Mouse (Mus musculus) bone marrow, adult 2 months (tissue): Measurements from ENCODE around the gene Mall. TPM values are rescaled to one million over a fixed set of nuclear protein-coding genes. Genes with fewer than 3 reads are reported as not detected.

Source experiments
- H3K27ac ChIP-seq: fragments of 200-500 bp; 2 replicates; pipeline ENCODE4 v1.5.1; 2012; ENCODE audit warnings: low read depth, mild to moderate bottlenecking, control low read depth, inconsistent platforms, low read length; ENCODE audit not compliant: control insufficient read depth, poor library complexity, insufficient read depth
- H3K4me1 ChIP-seq: fragments of 200-500 bp; 2 replicates; pipeline ENCODE4 v1.6.1; 2011; ENCODE audit warnings: low read length; ENCODE audit not compliant: control insufficient read depth, insufficient read depth
- H3K4me3 ChIP-seq: fragments of 200-500 bp; replicated peaks from 2 replicates; pipeline ENCODE3; 2011; ENCODE audit warnings: mild to moderate bottlenecking, low read depth, low read length, control low read depth; ENCODE audit not compliant: control insufficient read depth
- CTCF ChIP-seq: fragments of 200-500 bp; IDR thresholded peaks from 2 replicates; pipeline ENCODE4 v1.5.1; 2011; ENCODE audit warnings: low read length, control low read depth; ENCODE audit not compliant: control insufficient read depth, insufficient read depth
- POLR2A ChIP-seq: fragments of 200-500 bp; IDR thresholded peaks from 2 replicates; pipeline ENCODE4 v1.6.1; 2011; ENCODE audit warnings: low read depth, mild to moderate bottlenecking, control low read depth, low read length, borderline replicate concordance; ENCODE audit not compliant: control insufficient read depth
- WGBS: fragments of 180-500 bp; shearing (Covaris S2); methylation state at CpG from one replicate; pipeline ENCODE4 v1.1.7; 2018; 5-methylcytosine and 5-hydroxymethylcytosine counted together
- polyA plus RNA-seq: library from polyadenylated mRNA; stranded (reverse); fragments of >200 nt; gene quantifications from 2 replicates; pipeline ENCODE4 v1.2.4, GENCODE M21; 2011; ENCODE audit warnings: low replicate concordance; ENCODE audit not compliant: missing spikeins, insufficient read depth, insufficient read length

Mall gene
- polyA plus RNA-seq, 1 experiment = not detected

DNA sequence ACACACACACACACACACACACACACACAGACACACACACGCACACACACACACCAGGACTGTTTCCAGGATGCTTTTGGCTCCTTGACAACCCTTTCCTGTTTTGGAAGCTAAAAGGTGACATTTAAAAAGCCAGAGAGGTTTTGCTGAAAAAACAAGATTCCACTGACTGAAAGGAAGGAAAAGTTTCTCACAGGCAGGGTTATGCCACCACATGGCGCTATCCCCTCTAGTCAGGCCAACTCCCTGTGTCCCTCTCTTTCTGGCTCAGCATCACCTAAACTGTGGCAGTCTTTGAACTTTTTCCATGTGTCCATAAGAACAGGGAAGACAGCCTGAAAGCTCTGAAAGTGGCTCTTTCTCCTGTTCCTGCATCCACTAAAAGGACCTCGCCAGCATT, 8.2 kb upstream of the Mall start:
- 75% methylated on average over 3 of the region's 3 CpGs for WGBS
- TF ChIP-seq CTCF (no peak), POLR2A (no peak)
- H3K4me1 ChIP-seq = no peaks in the 10 kb centered on the region; the same call in 1 of the 2 replicates

DNA sequence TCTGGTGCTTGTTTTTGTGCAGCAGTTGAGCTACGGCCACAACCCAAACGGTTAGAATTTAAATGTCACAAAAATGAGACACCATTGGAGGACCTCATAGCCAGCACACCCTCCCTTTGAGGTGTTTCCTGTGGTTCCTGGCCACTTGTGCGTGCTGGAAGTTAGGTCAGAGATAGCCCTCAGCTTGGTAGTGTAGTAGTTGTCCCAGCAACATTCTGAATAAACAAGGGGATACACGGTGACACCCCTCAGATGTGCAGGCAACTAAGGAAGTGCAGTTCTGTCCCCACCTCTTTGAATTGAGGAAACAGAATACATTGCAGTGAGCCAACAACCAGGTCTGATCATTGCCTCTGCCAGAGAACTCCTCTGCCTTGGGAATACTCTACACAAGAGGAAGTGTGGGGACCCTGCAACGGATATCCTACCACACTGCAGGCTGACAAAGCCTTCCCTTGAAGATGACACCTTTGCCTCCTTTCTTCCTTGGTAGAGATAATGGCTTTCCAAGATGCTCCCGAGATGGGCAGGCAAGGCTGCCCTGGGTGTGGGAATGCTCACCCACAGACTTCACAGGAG, 7.0 kb upstream of the Mall start:
- 22% methylated on average over 6 of the region's 6 CpGs for WGBS
- H3K4me1 ChIP-seq = no peaks in the 10 kb centered on the region; the same call in 1 of the 2 replicates
- no peak overlapping the region for H3K27ac ChIP-seq
- TF ChIP-seq POLR2A (no peak), CTCF (no peak)
- no peak overlapping the region for H3K4me3 ChIP-seq

More for the DNA sequence above, 8.2 kb upstream of the Mall start:
- Histone ChIP-seq H3K4me3 (no peak overlapping the region), H3K27ac (no peak overlapping the region)

DNA sequence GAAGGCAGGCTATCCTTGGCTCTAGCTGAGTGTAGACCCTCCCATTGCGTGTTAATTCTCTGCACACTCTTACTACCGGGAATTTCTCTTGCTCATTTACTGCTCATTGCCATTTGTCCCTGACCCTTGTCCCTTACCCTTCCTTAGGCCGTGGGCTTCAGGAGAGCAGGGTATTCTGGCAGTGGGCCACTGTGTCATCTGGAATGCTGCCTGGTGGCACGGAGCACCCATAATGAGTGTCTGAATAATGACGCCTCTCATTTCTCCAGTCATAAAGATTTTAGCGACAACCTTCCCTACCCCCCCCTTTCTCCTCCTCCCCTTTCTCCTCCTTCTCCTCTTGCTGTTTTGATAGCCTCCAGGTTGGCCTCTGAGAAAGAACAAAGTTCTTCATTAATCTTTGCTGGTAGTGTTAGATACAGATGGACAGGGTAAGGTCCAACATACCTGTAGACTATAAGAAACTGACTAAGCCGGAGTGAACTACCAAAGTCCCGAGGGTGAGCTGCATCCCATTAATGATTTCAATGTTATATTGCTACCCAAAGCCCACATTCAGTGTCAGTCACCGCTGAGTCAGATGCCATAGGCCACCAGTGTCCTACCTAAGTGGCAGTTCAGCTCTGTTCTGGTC, 5.9 kb upstream of the Mall start:
- Histone ChIP-seq H3K27ac (no peak overlapping the region), H3K4me3 (no peak overlapping the region), H3K4me1 (no peaks in the 10 kb centered on the region)
- TF ChIP-seq CTCF (no peak), POLR2A (no peak)
- WGBS = 86% methylated on average over 9 of the region's 9 CpGs

DNA sequence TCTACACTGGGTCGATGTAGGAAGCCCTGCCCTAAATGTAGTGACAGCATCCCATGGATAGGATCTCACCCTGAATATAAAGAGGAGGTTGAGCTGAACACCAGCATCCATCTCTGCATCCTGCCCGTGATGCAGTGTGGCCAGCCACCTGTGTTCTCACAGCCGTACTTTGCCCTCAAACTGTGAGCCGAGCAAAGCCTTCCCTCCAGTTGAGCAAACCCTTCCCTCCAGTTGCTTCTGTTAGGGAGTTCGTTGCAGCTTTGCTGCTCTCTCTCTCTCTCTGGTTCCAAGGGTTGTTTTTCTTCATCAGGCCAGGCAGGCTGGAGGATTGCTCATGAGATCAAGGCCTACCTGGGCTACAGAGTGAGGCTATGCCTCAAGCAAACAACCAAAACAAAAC, 5.2 kb upstream of the Mall start:
- Histone ChIP-seq H3K27ac (no peak overlapping the region), H3K4me1 (no peaks in the 10 kb centered on the region), H3K4me3 (no peak overlapping the region)
- TF ChIP-seq CTCF (no peak), POLR2A (no peak)
- 75% methylated on average over 5 of the region's 5 CpGs for WGBS

DNA sequence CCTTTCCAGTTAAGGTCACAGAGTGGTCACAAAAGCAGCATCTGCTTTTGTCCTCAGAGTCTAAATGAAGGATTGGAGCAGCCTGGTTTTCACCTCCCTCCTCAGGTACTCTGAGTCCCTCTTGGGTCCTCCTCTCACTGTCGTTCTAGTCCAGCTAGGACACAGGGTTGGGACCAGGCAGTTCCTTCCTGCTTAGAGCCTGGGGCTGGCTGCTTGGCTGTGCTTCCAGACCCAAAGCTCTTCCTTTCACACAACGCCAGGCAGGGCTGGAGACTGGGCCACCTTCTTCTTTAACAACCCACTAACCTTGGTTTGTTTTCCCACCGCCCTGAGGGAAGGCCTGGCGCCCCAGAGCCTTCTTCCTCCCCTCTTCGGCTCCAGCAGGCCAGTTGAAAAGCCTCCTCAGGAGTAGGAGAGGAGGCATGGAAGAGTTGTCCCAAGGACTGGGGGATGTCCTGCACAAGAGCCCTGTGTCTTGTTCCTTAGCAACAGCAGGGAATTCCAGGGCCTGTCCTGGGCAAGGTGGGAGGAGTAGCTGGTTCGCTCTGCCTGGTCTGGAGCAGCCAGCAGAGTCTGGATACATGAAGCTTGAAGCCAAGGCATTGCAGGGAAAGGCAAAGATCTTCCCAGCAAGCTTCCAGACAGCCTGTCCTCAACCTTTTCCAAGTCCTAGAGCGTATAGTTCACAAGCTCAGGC, 717 bp upstream of the Mall start:
- Histone ChIP-seq H3K4me3 (no peak overlapping the region), H3K27ac (no peak overlapping the region), H3K4me1 (no peaks in the 10 kb centered on the region)
- TF ChIP-seq POLR2A = no peak
- no peak for TF ChIP-seq CTCF
- WGBS = 67% methylated on average over 7 of the region's 7 CpGs

DNA sequence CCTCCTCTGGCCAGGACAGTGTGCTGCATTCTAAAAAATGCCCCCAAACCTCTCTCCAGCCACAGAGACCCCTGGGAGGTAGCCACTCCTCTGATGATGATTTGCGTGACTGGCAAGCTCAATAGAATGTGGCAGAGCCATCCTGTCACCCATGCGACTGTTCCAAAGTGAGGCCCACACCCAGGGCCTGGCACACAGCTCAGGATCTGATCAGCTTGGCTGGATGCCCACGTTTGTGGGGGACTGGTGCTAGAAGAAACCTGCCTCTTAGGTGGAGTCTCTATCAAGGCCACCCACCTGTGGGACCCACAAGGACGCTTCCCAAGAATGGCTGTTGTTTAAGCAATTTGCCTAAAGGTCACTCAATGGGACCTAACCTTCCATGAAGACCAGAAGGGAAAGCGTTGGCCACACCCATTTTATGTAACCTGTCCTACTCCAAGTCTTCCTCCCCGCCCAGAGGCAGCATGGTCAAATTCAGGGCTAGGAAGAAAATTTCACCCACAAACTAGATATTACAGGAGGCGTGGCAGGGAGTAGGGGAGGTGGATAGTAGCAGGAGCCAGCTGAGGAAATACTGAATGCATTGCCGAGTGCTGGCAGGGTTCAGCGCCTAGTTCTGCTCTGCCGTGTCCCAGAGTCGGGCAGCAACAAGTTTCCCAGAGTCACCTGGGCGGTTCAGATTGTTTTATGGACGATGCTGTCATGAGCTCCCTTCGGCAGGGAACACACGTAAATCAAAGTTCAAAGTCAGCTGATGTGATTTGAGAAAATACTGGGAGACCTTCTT, 876 bp downstream of the Mall start:
- TF ChIP-seq CTCF (no peak), POLR2A (no peak)
- H3K4me1 ChIP-seq = no peaks in the 10 kb centered on the region
- 43% methylated on average over 15 of the region's 15 CpGs for WGBS
- H3K4me3 ChIP-seq = no peak overlapping the region
- no peak overlapping the region for H3K27ac ChIP-seq

DNA sequence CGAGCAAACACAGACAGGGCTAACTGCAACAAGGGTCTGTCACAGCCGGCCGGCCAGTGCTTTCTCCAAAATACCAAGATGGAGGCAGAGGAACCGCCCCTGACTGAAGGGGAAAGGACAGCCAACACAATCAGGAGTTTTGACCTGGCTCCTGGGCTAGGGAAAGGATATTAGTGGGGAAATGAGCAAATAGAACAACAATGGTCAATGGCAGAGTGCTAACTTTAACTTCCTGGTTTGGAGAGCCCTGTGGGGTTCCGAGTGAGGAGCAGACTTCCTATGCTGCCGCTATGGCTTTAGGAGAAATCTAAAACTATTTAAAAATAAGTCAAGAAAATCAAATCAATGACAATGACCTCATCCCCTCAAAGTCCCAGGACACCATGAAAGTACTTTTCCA, 1.6 kb downstream of the Mall start:
- no peaks in the 10 kb centered on the region; the same call in 1 of the 2 replicates for H3K4me1 ChIP-seq
- WGBS = 73% methylated on average over 6 of the region's 6 CpGs
- no peak for TF ChIP-seq POLR2A
- TF ChIP-seq CTCF = no peak
- no peak overlapping the region for H3K27ac ChIP-seq
- H3K4me3 ChIP-seq = no peak overlapping the region

DNA sequence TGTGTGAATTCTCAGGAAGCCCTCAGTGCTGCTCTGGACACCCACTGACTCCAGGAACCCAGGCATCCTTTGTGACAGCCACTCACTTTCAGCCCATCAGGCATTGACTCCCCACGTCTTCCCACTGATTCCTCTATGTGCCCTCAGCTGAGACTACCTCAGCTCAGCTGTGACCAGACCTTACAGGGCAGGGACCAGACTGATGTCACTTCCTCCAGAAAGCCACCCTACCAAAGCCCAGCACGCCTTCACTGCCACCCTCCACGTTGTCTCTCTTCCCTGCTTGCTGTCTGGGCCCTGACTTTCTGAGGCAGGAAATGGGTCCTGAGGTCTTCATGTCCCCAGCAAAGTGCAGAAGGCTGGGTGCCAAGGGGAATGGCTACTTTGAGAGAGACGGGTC, 6.5 kb downstream of the Mall start:
- H3K27ac ChIP-seq = no peak overlapping the region
- H3K4me1 ChIP-seq = no peaks in the 10 kb centered on the region; the same call in 1 of the 2 replicates
- TF ChIP-seq CTCF (no peak), POLR2A (no peak)
- no peak overlapping the region for H3K4me3 ChIP-seq
- 14% methylated on average over 4 of the region's 4 CpGs for WGBS
